Mouse (Mus musculus) liver, embryonic 14.5 days (tissue): ENCODE data around the gene Acp7.

Source experiments
- CTCF ChIP-seq: IDR thresholded peaks from 2 replicates; pipeline ENCODE4 v1.5.1; 2016; ENCODE audit warnings: antibody characterized with exemption, low read depth, control low read depth
- EP300 ChIP-seq: IDR thresholded peaks from 2 replicates; pipeline ENCODE4 v1.6.1; 2016; ENCODE audit warnings: antibody characterized with exemption, low read depth

- TF ChIP-seq CTCF (no peak), EP300 (no peak)
Observed at GRCm38 (mm10) chr7:28578543-28579053, 52.5 kb downstream of the Acp7 start.
